Mouse (Mus musculus) stomach, postnatal 0 days (tissue): ENCODE results near the gene Mup1. TPM values are rescaled to one million over a fixed set of nuclear protein-coding genes. Genes with fewer than 3 reads are reported as not detected.
"Not testable (repeated sequence)": the region's sequence is repeated elsewhere in the genome, so short reads cannot be mapped to it uniquely, and the experiment has no call there.

Experiments used
- ATAC-seq: fragments of 200-750 bp; cut with Nextera tagmentation; 2 replicates; pipeline ENCODE4 v1.8.0; 2017; ENCODE audit not compliant: low FRiP score, low TSS enrichment
- DNase-seq: peaks from one replicate; pipeline ENCODE4 v3.0.0-alpha.2; 2016; ENCODE audit warnings: low spot score
- H3K27ac ChIP-seq: fragments of 300-500 bp; sonication (generic); replicated peaks from 2 replicates; pipeline ENCODE4 v1.5.1; 2014; ENCODE audit warnings: mild to moderate bottlenecking, control low read depth
- H3K27me3 ChIP-seq: fragments of 300-500 bp; sonication (generic); 2 replicates; pipeline ENCODE4 v1.6.1; 2014; ENCODE audit warnings: low read length; ENCODE audit not compliant: control insufficient read depth, insufficient read depth
- H3K36me3 ChIP-seq: fragments of 300-500 bp; sonication (generic); 2 replicates; pipeline ENCODE4 v1.6.1; 2014; ENCODE audit warnings: low read length, mixed read lengths; ENCODE audit not compliant: control insufficient read depth, insufficient read depth
- H3K4me1 ChIP-seq: fragments of 300-500 bp; sonication (generic); replicated peaks from 2 replicates; pipeline ENCODE4 v1.6.1; 2014; ENCODE audit warnings: antibody characterized with exemption; ENCODE audit not compliant: control insufficient read depth, insufficient read depth
- H3K4me2 ChIP-seq: fragments of 300-500 bp; sonication (generic); replicated peaks from 2 replicates; pipeline ENCODE4 v1.6.1; 2014; ENCODE audit warnings: low read depth, mild to moderate bottlenecking, control low read depth, moderate library complexity
- H3K4me3 ChIP-seq: fragments of 300-500 bp; sonication (generic); 2 replicates; pipeline ENCODE4 v1.5.1; 2014; ENCODE audit warnings: low read depth, low read length, control low read depth
- H3K9ac ChIP-seq: fragments of 300-500 bp; sonication (generic); 2 replicates; pipeline ENCODE4 v1.6.1; 2014; ENCODE audit warnings: mild to moderate bottlenecking, low read length, control low read depth, mixed read lengths
- H3K9me3 ChIP-seq: fragments of 300-500 bp; sonication (generic); 2 replicates; pipeline ENCODE4 v1.6.1; 2016; ENCODE audit warnings: low read length; ENCODE audit not compliant: control insufficient read depth
- WGBS: fragments of 180-500 bp; shearing (Covaris S2); extraction: QIAGEN DNeasy Blood & Tissue Kit; methylation state at CpG from one replicate; pipeline ENCODE4 v1.1.7; 2014; 5-methylcytosine and 5-hydroxymethylcytosine counted together
- polyA plus RNA-seq: library from polyadenylated mRNA; unstranded; fragments of >200 nt; fragmentation: Nextera tagmentation; extraction: Ambion mirVana; gene quantifications from 2 replicates; pipeline ENCODE4 v1.2.1, GENCODE M21; 2015

Mup1 gene
- not detected in 2 replicates for polyA plus RNA-seq

- H3K9ac ChIP-seq, DNase-seq, H3K36me3 ChIP-seq, H3K4me3 ChIP-seq, H3K9me3 ChIP-seq, H3K27ac ChIP-seq, ATAC-seq, H3K4me1 ChIP-seq, H3K27me3 ChIP-seq, H3K4me2 ChIP-seq: not testable (repeated sequence)
- 87% methylated on average over 2 of the region's 4 CpGs for whole genome bisulfite sequencing
Measured at GRCm38 (mm10) chr4:60501860-60502259, at the start of gene Mup1. Gene Mup1, minus strand, starts transcription at chr4:60501960.

Other genes with a start within 250 kb of the Mup1 start
- gene Mup9, start 80.0 kb downstream of the Mup1 start, polyA plus RNA-seq = not detected in 2 replicates
- 0.12 TPM in 1 of 2 replicates, not detected in the other for gene Mup10, start 80.2 kb upstream of the Mup1 start, polyA plus RNA-seq
- gene Mup11, start 160.5 kb upstream of the Mup1 start, polyA plus RNA-seq = not detected in 2 replicates
- gene Mup12, start 239.4 kb upstream of the Mup1 start, polyA plus RNA-seq = not detected in 2 replicates